Mouse (Mus musculus): ENCODE measurements around the gene Sema4c.

- no peak for TF ChIP-seq EP300 (IDR thresholded peaks at IDR 0.05; ENCODE audit: low read depth)
- no peak for TF ChIP-seq CTCF (IDR thresholded peaks at IDR 0.05; ENCODE audit: low read depth)
Measured at GRCm38 (mm10) chr1:36513310-36513709, 44.8 kb downstream of the Sema4c start.

Data from liver, postnatal 0 days (tissue).